Mouse (Mus musculus) gastrocnemius, adult 2 months (tissue): Measurements from ENCODE around the gene Ntrk2. TPM values are rescaled to one million over a fixed set of nuclear protein-coding genes. Genes with fewer than 3 reads are reported as not detected.

Experiments used
- DNase-seq: peaks from one replicate; pipeline ENCODE4 v3.0.0; 2022
- H3K27ac ChIP-seq: fragments of 200-600 bp; 2 replicates; pipeline ENCODE4 v1.8.1; 2022; ENCODE audit warnings: mild to moderate bottlenecking
- H3K4me3 ChIP-seq: fragments of 200-600 bp; 2 replicates; pipeline ENCODE4 v1.8.1; 2022; ENCODE audit warnings: mild to moderate bottlenecking, moderate library complexity
- CTCF ChIP-seq: fragments of 200-600 bp; IDR thresholded peaks from 2 replicates; pipeline ENCODE4 v1.8.1; 2022; ENCODE audit warnings: antibody characterized with exemption, mild to moderate bottlenecking, moderate library complexity
- intact Hi-C: fragments of 180-260 bp; cut with DNase I; formaldehyde crosslinking; loops from one replicate; pipeline ENCODE4 v1.15.1; 2025
- total RNA-seq, 2 experiments: library from RNA; stranded (reverse); gene quantifications; 2 replicates each; pipeline ENCODE4 v1.2.3; 2021

Gene Ntrk2
- total RNA-seq, 2 experiments from 2014 or later, result 3.9 to 4.5 TPM

DNA sequence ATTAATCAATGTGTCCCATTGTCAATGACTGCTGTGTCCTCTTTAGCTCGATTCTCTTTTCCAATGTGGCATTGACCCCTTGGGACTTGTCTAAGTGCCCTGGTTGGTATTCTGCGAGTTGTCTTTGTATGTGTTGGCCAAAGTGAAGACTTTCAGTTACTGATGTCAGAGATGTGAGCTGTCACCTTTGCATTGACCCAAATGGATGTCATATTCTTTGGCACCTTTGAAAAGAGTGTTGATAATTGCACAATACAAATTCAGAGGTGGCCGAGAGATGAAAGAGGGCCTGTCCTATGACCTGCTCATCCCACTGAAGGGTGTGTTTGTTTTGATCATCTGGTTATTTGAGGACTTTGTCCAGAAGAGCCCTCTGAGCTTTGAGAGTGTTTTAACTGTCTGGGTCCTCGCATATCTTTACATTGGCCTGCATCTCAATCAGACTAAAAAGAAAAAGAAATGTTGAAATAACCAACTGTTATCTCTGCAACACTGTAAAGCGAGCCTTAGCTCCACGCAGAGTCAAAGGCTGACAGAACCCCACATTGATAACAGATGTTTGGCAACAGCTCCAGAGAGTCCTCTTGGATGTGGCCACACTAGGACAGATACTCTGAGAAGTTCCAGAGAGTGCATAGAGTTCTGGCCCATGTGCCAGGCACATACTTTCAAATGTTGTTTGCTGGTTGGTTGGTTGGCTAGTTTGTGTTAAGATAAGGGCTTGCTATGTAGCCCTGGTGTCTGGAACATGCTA lies 107.9 kb downstream of the Ntrk2 start:
- no peak overlapping the region for H3K27ac ChIP-seq

DNA sequence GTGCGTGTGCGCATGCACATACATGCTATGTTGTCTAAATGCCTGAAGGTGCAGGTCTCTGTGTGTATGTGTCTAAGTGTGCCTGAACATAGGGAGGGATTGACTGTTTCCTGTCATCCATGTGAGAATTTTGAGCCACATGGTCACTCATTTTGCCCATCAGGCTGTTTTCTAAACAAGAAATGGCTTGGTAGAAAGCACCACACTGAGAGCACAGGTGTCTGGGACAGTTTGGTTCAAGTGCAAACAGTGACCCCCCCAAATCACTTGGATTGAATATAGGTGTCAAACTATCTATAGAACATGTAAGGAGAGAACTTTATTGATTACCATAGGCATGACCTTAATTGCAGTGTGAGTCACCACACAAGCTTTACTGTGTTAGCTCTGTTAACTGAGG lies 110.0 kb downstream of the Ntrk2 start:
- no peak for DNase-seq
- Histone ChIP-seq H3K27ac (no peak overlapping the region), H3K4me3 (no peak overlapping the region)
- TF ChIP-seq CTCF, result no peak
- intact Hi-C loops, result no loop called here

More for the DNA sequence above, 107.9 kb downstream of the Ntrk2 start:
- DNase-seq, result no peak
- no peak overlapping the region for H3K4me3 ChIP-seq
- TF ChIP-seq CTCF, result no peak
- intact Hi-C loops, result no loop called here

DNA sequence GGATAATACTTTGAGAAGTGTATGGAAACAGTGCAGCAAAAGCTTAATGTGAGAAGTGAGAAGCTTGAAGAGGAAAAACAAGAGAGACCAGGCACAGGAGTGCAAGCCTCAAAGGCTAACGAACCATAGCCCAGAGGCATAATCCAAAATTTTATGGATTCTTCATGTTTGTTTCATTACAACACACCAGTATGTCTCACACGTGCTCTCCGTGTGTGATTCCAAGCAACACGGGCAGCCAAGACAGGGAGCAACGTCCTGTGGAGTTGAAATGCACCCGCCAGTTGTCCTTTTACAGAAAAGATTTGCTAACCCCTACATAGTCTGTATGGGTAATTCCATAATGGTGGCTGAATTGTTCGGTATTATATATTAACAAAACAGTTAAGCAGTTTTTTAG lies 113.9 kb downstream of the Ntrk2 start:
- TF ChIP-seq CTCF, result no peak
- peak overlapping the region; percentile 76; the same call in 1 of the 2 replicates for H3K27ac ChIP-seq
- DNase-seq, result no peak
- intact Hi-C loops, result no loop called here
- H3K4me3 ChIP-seq, result no peak overlapping the region

DNA sequence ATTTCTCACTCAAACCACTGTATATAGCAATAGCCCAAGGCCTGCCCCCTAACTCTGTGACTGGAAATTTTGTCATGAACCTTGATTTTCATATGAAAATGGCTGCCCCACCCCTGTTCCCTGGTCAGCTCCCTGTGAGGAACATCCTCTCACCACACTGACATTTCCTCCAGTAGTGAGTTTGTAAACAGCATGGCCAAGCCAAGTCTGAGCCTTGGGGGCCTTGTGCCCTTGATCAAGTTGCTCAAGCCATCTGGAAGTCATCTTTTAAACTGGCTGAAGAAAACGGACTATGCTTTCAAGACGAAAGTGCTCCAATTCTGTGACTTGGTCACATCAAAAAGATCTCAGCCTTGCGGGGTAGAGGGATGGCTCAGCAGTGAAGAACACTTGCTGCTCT lies 114.9 kb downstream of the Ntrk2 start:
- peak overlapping the region; percentile 76 for H3K27ac ChIP-seq
- DNase-seq, result peak; percentile 68
- no peak for TF ChIP-seq CTCF
- H3K4me3 ChIP-seq, result no peak overlapping the region
- intact Hi-C loops, result no loop called here

DNA sequence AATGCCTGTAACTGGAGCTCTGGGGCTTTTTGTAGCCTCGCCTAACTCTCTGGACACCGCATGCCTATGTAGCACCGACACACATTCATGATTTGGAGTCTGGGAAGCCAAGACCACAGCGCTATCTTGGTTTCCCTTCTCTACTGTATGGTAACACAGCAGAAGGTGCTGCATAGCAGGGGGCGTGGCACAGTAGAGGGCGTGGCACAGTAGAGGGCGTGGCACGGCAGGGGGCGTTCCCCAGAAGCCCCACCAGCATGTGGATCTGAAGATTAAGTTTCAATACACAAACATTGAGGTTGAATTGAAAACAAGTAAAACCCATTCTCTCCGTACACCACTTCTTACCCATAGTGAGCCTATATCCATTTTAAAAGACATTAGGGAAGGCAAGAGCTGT lies 115.3 kb downstream of the Ntrk2 start:
- Histone ChIP-seq H3K4me3 (no peak overlapping the region), H3K27ac (peak overlapping the region; percentile 76)
- TF ChIP-seq CTCF, result no peak
- no peak for DNase-seq
- intact Hi-C loops, result no loop called here

DNA sequence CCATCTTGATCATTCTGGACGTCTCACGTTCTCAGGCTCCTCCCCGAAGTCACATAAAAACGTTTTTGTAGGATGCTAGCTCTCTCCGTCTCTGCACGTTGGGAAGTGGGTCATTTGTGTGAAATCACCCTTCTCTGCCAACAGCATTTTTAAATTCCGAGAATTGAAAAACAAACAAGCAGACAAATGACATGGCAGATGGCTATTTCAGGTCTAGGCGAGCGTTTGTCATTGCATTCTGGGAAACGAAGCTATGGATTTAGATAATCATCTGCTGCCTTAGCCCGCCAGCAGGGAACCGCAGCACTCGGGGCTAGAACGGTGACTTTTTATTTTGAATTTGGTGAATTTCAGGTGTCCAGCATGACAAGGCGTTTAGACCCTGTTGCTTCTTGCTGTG lies 115.8 kb downstream of the Ntrk2 start:
- H3K4me3 ChIP-seq, result no peak overlapping the region
- H3K27ac ChIP-seq, result peak overlapping the region; percentile 76; the same call in 1 of the 2 replicates
- DNase-seq, result no peak
- TF ChIP-seq CTCF, result no peak
- intact Hi-C loops, result no loop called here

DNA sequence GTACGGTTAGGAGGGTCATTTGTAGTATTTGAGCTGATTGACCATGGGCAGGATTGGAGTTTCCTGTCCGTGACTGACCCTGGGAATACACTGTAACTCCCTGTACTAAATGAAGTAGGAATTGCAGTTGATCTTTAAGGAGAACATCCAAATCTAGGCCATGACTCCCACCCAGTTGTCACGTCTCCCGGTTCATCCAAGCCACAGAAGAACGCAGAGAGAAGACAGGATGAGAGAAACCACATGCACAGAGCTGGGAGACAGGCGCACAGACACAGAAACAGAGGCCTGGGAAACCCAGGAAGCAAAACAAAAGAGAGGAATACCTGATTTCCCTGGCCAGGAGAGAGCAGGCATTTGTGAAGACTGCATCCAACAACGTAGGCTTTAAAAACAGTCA lies 117.1 kb downstream of the Ntrk2 start:
- no peak overlapping the region for H3K4me3 ChIP-seq
- no peak for DNase-seq
- intact Hi-C loops, result no loop called here
- no peak for TF ChIP-seq CTCF
- no peak overlapping the region for H3K27ac ChIP-seq

DNA sequence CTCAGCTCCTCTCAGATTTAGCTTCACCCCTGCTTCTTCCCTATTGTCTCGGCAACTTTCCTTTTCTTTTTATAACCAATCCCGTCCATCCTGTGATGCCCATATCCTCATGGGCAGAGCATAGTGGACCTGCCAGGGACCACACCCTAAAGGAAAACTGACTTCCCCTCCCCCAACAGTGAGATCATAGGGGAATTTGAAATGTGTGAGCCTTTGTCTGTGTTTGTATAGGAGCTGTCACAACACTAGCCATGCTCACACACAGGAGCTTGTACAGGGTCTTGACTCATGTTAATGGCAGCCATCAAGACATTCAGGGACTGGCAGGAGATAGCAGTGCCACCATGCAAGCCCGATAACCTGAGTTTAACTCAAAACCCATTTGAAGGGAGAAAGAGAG lies 118.1 kb downstream of the Ntrk2 start:
- Histone ChIP-seq H3K4me3 (no peak overlapping the region), H3K27ac (no peak overlapping the region)
- no peak for TF ChIP-seq CTCF
- DNase-seq, result no peak
- intact Hi-C loops, result no loop called here

DNA sequence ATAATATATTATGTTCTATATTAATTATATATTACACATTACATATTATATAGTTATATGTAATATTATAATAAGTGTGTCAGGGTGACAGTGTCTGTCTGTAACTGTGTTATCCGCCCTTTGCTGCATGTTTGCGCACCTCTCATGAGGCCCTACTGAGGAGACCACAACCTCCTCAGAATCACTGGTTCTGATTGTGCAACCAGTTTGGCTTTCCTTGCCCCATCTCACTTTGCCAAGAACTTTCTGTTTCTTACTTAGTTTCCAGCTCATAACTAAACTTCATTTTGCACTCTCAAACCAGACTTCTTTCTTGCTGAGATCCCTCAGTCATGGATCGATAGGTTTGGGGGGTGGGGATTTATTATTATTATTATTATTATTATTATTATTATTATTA lies 120.8 kb downstream of the Ntrk2 start:
- intact Hi-C loops, result no loop called here

DNA sequence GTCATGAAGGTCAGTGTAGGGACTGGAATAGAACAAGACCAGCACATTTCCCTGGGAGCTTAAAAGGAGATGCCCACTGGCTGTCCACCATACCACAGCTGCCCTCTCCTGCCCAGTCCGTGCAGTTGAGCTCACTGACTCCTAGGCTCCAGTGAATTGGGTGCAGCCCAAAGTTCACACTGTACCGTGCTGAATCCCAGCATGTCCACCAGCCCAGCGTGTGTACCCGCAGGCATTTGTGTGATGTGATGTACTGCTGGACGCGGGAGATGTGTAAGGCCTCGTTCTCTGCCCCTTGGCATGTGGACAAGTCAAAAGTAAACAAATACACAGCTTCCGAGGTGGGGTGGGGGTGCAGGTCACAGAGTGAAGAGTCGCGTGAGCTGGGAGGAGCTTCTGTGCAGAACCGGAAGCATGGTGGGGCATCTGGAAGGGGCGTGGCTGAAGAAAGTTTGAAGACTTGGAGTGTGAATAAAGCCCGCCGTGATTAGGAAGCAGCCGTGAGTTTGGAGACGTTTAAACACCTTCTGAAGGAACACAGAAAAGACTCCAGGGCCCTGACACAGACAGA lies 121.4 kb downstream of the Ntrk2 start:
- no peak for TF ChIP-seq CTCF
- Histone ChIP-seq H3K27ac (peak overlapping the region; percentile 65), H3K4me3 (no peak overlapping the region)
- intact Hi-C loops, result no loop called here
- no peak for DNase-seq

More for the DNA sequence above, 120.8 kb downstream of the Ntrk2 start:
- H3K27ac ChIP-seq, result peak overlapping the region; percentile 65
- TF ChIP-seq CTCF, result no peak
- H3K4me3 ChIP-seq, result no peak overlapping the region
- peak; percentile 34 for DNase-seq

DNA sequence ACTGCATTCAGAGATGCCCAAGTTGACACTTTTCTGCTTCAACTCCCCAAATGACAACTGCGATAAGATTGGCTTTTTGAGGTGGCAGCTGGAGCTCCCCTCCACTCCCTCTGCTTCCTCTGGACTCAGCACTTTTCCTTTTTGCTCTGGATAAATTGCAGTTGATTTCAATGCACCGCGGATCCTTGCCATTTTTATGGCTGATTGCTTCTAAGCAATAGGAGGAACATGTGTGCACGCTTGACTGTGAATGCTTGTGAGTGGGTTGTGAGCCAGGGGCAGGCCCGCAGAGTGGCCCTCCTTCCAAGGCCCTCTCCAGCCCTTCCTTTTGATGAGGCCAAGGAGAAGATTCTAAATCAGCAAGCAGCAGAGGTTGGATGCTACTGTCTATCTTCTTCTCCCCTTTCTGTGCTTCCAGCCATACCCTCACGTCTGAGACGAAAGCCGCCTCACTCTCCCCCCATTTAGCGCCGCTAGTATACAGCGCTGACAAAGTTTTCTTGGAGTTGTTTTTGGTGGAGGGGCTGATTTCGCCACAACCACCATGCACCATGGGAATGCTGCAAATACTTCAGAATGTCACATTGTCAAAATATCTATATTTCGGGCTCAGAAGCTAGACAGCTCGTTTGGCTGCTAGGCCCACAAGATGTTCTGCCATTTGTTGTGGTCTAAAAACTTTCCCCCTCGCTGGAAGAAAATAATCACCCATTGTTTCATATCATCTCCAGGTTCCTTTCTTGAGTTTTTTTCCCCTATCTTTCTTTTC lies 122.5 kb downstream of the Ntrk2 start:
- Histone ChIP-seq H3K27ac (no peak overlapping the region), H3K4me3 (no peak overlapping the region)
- no peak for DNase-seq
- intact Hi-C loops, result no loop called here
- TF ChIP-seq CTCF, result no peak

DNA sequence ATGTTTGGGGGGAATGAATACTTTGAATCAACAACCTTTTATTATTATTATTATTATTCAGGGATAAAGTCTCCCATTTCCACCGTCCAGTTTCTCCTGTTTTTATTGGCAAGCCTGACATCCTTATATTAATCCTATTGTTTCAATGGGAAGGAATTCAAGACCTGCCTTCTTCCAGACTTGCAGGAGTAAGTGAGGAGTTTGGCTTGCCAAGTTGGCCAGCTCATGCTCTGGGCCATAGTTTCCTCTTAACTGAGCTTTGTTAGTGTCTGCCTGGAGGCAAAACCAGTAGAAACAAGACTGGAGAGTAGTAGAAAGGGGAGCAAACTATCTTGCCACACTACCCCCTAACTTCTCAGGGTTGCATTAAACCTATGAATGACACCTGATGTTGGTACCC lies 123.8 kb downstream of the Ntrk2 start:
- Histone ChIP-seq H3K27ac (no peak overlapping the region), H3K4me3 (no peak overlapping the region)
- intact Hi-C loops, result no loop called here
- DNase-seq, result no peak
- no peak for TF ChIP-seq CTCF

DNA sequence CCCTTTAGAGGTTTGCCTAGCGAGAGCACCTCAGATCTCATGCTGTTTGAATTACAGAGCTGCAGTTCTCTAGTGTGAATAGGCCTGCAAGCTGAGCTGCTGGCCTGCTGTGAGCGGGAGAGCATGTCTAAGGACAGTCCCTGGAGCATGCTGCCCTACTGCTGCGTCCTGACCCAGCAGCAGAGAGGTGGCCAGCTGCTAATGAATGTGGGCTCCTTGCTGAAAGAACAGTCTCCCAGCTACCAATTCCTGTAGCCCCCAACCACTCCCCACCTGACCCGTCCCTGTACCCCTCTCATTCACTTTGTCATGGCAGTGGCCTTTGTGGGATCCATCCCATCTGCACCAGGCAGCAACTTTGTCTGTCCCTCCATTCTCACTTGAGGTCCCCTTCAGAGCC lies 126.8 kb downstream of the Ntrk2 start:
- H3K4me3 ChIP-seq, result no peak overlapping the region
- DNase-seq, result no peak
- intact Hi-C loops, result no loop called here
- no peak for TF ChIP-seq CTCF
- no peak overlapping the region for H3K27ac ChIP-seq
